Mouse (Mus musculus) frontal cortex, adult (tissue): ENCODE data around the gene Cd82.

ENCODE experiments used
- ATAC-seq: cut with Nextera tagmentation; 2 replicates; pipeline ENCODE4 v1.9.2; 2017; ENCODE audit warnings: mild to moderate bottlenecking, moderate library complexity, mixed read lengths; ENCODE audit not compliant: low TSS enrichment

Gene Cd82

DNA sequence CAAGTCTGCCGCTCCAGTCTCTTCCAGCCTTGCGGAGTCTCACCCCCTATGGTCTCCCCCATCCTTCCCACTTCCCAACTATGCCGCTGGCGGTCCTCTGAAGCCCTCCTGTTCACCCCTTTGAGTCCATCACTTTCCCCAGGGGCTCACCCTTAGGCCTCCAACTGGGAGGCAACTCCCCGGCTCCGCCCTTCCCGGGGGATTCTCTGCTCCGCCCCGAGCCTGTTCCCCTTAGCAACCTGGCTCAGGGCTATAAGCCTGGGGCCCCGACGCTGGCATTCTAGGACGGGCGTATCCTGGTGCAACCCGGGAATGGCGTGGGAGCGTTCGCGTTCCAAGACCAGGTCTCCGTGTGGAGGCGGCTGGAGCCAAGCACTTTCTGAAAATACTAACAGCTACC lies at the start of gene Cd82:
Cd82 (minus strand) TSS at position 381 of the 400 bp plus-strand sequence.
- ATAC-seq, result no peak; the same call in 1 of the 2 replicates

DNA sequence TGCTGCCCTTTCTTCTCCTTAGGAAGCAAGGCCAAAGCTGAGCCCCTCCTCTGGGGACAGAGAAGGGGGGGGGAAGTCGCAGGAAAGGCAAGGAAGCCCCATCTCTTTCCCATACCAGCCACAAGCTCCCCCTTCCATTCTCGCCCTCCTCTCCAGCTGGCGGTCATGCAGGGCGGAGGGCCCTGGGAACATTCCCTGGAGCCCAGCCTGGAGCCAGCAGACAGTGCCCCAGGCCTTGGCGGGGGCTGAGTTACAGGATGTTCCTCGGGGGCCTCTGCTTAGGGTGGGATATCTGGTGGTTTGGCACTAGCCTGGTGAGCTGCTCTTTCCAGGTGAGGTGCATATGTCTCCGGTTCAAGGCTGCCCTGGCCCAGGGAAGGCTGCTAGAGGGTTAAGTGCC lies 49.2 kb upstream of the Cd82 start:
- ATAC-seq, result no peak

DNA sequence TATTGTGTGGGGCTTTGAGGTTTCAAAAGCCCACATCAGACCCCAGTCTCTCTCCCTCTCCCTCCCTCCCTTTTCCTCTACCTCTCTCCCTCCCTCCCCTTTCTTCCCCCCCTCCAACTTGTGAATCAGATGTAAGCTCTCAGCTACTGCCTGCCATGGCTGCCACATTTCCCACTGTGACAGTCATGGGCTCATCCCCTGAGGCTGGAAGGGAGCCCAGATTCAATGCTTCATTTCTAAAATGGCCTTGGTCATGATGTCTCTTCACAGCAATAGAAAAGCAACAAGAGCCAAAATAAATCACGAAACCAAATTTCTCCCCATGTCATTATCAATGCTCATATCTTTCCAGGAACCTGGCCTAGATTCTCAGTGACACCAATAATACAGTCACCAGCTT lies 47.9 kb upstream of the Cd82 start:
- no peak for ATAC-seq

DNA sequence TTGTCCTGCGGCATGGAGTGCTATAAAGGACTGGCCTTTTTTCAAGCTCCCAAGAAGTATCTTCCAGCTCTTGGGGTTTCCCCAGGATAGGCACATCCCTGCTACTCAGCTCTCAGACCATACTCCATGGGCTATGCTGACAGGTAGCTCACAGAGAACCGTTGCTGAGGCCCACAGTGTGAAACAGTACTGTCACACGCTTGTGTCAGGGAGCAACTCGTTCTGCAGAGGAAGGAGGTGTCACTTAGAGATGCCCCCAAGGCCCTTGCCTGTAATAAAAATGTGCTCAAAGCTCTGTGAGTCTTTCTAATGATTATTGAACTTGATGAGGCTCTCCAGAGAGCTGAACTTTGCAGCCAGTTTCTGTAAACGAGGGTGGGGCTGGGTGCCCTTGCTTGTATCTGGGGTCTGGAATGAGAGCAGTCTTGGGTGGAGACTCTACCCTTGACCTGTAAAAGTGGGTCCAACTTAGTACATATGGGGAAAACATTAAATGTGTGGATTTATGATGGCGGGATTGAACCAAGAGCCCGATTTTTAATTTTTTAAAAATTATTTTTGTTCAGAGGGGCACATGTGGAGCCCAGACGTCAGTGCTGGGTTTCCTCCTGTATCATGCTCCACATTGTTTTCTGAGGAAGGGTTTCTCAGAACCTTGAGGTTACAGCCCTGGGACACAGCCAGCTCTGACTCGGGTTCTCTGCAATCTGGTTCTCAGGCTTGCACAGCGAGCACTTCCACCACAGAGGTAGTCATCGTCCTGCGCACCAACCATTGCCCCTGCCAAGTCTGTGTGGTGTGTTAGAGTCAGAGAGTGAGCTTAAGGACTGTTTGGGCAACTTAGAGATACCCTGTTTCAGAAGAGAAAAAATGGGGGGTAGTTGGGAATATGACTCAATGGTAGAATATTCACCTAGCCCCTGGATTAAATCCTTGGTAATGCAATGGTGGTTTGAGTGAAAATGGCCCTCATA lies 47.1 kb upstream of the Cd82 start:
- no peak for ATAC-seq

DNA sequence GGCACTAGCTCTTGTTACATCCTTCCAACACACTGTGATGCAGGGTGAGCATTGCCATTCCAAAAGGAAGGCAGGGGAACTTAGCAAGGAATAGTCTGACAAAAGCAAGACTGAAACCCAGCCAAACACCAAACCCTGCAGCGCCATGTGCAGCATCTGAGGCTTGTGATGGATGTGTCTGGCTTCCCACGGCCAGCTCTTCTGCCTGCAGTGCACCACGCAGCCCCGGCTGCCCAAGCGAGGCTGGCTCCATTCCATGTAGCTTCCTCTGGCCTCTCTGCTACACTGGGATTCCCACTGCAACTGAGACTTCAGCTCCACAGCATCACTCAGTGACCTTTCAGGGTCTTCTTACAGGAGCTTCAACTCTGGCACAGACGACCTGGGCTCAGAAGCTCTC lies 42.2 kb upstream of the Cd82 start:
- ATAC-seq, result peak; percentile 82

DNA sequence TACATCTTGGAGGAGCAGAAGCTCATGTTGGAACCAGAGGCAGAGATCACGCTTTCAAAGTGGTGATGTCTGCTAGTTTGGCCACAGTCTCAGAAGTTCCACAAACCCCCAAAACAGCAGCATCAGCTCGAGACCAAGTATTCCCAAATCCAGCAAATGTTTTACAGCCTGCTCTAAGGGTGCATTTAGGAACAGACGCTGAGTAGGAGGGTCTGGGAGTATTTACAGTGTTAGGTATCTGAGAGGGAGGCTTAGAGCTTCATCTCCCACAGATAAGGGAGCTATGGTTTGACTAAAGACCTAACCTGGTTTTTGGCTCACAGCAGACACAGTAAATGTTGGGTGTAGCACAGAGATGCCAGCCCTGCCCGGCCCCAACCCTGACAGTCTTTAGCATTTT lies 40.4 kb upstream of the Cd82 start:
- peak; percentile 80 for ATAC-seq

DNA sequence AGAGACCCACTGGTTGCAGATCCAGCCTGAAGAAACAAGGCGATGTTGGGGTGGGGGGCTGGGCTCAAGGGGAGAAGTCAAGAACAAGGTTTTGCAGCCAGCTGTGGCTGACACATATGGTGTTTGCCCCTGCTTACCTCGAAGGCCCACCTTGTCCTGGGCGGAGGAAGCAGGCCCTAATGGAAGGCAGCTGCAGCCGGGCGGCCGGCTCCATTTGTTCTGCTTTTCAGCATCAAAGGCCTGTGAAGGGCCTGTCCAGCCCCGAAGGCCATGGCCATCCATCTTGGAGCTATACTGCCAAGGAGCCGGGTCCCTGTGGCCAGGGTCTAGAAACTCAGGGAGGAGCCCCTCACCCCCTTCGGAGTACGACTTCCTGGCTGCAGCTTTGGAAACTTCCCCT lies 38.4 kb upstream of the Cd82 start:
- no peak for ATAC-seq

DNA sequence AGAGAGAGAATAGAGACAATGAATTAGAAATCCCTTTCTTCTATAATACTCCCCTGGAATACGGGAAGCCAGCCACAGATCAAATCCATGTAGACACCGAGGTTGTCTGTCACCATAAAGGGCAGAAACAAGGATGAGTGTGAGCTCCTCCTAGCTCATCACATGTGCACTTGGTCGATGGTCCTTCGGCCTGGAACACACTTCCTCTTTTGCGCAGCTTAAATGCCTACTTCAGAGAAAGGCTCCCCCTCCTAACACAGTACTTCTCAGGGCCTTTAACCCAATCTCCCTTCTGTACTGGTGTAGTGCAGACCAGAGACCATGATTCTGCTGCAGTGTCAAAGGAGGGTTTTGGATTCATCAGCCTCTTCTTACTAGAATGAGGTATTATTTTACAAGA lies 34.3 kb upstream of the Cd82 start:
- no peak for ATAC-seq

DNA sequence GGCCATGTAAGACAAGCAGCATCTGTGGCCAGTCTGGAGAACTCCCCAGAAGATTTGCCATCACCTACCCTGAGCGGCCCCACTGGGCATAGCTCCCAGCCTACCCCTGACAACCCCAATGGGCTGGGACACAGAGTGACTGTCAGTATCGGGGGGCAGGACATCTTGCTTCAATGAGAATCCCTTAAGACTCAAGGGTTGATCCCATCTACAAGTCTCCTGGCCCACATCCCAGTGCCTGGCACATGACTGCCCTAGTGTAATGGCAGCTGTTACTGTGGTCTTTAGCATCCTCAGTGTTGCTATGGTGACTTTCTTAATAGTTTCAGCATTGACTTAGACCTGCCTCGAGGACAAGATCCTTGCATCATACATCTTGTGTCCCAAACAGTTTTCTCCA lies 32.2 kb upstream of the Cd82 start:
- ATAC-seq, result no peak

DNA sequence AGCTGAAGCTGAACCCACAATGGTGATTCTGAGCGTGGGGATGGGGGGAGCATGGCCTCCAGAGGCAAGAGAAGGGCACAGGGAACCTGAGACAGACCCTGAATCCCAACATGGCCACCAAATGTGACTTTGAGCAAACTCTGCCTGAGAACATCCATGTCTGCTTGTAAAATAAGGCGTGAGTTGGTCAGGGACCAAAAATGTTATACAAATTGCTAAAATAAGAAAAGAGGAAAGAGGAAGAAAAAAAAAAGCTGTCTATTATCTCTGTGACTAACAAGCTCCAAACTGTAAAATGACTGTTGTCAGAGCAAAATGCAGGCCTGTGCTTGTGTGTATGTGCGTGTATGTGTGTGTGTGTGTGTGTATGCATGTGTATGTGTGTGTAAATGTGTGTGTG lies 30.6 kb upstream of the Cd82 start:
- ATAC-seq, result peak; percentile 60; the same call in 1 of the 2 replicates

DNA sequence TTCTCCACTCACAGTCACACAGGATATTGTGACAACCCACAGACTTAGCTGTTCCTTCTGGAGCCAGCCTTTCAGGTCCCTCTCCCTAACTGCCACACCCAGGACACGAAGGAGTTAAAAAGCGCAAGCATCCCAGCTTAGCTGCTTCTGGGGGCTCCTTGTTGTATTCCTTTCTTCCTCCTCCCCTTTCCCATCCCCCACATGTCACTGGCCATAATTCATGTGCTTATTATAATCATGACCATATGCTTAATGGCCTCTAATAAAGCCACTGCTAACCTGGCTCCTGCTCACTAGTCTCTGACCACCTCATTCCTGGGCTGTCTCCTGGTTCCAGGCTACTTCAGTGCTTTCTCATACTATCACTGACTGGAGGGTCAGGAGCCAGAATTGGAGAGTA lies 27.6 kb upstream of the Cd82 start:
- ATAC-seq, result no peak

DNA sequence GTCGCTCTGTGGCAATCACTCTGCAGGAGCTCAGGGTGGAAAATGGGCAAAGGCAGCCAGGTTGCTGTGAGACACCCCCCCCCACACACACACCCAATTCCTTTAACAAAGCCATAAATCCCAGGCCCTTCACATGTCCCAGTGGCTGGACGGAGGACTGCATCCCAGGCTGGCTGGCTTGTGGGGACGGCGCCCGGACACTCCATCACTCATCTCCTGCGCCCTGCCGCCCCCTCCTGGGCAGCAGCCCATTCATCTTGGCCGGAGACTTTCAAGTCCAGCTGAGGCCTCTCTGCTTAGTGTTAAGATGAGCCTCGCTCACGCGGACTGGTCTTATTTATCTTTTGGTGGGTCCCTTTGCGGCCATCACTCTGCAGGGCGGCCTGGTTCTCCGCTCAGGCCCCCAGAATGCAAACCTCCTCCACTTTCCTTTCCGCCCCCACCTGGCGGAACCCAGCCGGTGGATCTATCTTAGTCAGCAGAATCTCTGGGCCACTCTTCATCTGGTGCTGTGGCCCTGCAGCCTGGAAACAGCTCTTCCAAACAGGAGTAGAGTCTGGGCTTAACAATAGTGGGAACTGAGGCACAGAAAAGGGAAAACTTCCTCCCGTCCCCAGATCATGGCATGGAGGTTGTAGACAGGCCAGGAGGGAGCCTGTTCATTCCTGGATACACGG lies 26.1 kb upstream of the Cd82 start:
- peak; percentile 55; the same call in 1 of the 2 replicates for ATAC-seq

DNA sequence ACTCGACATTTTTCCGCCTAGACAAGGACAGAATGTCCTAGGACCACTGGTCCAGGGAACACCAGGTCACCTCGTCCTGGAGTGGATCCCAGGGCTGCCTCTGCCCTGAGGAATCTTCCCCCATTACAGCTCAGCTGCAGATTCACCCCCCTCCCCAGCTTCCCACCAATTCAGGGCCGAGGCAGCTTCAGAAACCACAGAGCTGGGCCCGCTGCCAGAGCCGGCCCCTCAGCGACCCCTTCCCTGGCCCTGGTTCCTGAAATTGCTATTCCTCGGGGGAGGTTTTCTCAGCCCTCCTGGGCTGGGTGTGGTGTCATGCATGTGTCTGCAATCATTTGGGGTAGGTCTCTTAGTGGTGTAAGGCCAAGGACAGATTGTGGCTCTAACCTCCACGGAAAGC lies 22.5 kb upstream of the Cd82 start:
- ATAC-seq, result no peak

DNA sequence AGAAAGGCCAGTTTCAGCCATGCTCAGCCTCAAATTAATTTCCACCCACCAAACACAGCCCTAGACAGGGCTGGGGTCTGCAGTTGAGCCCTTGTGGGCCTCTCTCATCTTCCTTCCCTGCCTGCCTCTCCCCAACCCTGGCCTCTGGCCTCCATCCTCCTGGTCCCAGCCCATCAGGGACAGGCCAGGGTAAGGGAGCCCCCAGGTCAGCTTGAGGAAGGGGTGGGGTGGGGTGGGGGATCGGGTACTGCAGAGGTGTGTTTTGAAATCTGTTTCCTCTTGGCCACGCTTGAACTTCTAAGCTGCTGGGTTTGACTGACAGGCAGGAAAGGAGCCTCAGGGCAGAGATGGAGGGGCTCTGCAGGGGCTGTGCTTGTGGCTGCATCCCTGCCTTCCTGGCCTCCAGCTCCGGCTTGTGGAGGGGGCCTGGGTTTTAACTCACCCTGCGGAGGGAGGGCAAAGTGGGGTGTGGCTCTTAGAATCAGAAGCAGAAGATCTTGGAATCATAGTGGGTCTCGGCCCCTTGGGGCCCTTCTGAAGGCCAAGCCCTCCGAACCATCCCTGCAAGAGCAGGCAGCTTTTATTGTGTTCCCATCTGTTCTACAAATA lies 19.2 kb upstream of the Cd82 start:
- no peak for ATAC-seq

DNA sequence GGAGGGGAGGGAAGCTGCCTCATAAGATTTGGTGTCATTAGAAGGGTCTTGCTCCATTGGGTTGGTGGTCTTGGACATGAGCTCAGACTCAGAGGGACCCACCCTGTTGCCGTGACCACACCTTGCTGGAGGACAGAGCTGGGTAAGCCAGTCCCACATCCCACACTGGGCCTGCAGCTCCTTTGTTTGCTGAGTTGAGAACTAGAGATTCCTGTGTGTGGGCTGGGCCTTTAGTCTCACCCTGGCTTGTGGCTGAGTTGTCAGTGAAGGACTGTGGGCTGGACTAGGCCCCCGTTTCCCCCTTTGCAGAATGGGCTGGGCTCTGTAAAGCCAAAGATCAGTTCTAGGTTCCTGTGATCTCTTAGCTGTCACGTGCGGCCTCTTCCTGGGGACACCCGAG lies 15.8 kb upstream of the Cd82 start:
- ATAC-seq, result no peak

DNA sequence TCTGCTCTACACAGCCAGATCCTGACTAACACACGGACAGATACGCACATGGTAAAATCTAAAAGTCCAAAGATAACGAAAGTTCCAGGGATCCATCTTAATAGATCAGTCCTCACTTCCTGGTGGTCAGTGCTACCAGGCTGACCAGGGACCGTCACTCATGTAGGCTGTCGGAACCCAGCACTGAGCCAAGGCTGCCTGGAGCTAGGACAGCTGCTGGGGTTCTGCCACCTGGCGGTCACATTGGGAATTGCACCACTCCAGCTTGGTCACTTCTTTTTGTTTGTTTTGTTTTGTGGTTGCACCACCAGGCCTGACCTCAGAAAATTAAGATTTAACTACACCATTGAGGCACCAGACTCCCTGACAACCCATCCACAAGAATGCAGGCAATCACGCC lies 14.6 kb upstream of the Cd82 start:
- ATAC-seq, result no peak

DNA sequence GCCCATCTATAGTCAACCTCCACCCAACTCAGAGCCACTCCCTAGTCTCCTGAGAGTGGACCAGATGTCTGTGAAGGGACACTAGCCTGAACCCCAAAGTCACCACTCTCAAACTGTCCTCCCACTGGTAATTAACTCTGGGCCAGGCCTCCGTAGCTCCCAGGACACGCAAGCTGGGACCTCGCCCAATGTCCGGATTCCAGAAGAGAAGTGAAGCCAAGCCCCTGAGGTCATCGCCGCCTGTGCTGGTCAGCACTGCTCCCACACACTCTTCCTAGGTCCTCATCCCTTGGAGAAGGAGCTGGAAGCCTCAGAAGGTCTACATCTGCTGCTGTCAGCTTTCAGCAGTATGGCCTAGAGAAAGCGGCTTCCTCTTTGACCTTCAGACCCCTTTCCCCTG lies 13.5 kb upstream of the Cd82 start:
- ATAC-seq, result no peak

DNA sequence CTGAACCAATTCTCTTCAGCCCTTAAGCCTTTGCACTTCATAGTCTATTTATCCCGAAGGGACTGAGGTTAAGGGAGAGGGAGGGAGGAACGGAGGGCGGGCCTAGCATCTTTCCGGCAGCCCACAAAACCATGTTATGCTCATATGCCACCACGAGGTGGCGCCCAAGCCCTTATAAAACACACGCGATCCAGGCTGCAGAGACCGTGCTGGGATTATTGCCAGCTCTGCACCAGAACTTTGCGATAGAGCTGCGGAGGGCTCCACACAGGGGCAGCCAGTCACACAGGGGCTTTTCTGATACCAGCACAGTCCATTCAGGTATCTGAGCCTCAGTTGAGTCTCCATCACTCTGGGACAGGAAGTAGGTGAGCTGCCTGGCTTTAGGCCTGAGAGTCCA lies 12.1 kb upstream of the Cd82 start:
- ATAC-seq, result peak; percentile 64

DNA sequence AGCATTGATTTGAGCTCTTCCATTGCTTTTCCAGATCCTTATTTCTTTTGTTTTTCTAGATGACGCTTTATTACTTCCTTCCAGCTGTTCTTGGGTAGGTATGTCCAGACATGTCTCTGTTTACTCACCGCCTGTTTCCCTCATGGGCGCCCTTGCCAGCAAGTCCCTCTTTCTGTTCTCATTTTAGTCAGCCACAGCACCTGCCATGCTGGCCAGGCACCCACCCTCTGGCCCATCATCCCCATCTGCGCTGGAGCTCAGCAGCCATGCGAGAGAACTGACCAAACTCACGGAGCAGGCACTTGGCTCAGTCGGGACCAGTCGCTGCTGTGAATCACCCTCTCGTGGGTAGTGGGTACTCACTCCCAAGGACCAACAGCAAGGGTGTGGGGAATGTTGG lies 11.0 kb upstream of the Cd82 start:
- no peak for ATAC-seq

DNA sequence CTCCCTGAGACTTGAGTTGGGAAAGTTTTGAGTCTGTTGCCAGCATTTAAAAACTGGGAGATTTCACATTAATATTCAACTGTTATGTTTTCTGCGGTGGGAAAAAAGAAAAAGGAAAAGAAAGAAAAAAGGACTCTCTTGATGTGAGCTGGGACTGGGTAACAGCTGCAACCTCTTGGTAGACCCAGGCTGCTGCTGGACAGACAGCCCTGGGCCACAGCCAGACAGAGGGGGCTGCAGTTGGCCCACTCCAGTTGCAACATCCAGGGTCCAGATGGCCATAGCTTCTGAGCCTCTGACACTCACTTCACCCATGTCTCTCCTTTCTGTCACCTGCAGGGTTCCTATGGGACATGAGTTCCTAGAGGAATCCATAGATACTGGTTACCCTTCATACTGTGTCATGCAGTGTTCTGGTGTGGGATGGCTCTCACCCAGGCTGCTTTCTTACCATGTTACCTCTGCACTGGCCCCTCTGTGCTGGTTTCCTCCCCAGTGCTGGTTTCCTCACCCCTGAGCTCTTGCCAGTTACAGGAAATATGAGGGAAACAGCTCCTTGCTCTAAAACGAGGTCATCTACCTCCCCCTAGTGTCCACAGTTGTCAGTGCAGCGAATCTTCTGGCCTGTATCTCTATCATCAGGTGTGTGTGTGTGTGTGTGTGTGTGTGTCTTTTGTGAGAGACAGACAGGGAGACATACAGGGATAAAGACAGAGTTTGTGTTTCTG lies 8.1 kb upstream of the Cd82 start:
- ATAC-seq, result peak; percentile 65

DNA sequence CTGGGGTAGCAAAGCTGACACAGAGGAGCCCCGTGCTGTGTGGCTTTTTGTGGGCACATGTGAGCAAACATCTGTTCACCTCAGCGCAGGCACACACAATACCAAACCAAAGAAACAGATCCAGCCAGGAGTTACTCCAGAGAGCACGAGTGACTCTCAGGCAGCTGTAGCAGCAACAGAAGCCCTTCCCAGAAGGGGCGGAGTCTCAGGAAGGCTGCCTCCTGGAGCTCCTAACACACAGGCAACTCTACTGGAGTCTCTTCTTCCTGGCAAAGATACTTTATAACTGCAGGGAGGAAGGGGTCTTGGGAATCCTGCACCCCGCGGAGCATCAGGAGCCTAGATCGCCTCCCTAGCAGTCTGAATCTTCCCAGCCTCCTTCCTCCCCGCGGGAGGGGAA lies 7.2 kb upstream of the Cd82 start:
- peak; percentile 78 for ATAC-seq

DNA sequence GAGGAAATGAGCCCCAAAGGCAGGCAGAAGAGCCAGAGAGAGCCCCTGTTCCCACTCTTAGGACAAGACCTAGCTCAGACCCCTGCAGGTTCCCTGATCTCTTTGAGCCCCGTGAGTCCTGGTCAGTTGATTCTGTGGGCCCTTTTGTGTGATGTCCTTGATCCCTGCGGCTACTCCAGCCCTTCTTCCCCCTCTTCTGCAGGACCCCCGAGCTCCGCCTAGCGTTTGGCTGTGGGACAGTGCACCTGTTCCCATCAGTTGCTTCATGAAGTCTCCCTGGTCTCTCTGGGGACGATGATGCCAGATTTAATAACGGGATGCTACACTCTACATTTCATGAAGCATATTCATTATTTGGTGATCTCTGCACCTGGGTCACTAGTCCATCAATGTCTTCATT lies 6.2 kb upstream of the Cd82 start:
- ATAC-seq, result no peak
